Mouse (Mus musculus) kidney, adult 11 months (tissue): ENCODE measurements around the gene Mamdc4.

Experiments used
- DNase-seq: peaks from one replicate; pipeline ENCODE4 v3.0.0; 2022

Gene Mamdc4

DNA sequence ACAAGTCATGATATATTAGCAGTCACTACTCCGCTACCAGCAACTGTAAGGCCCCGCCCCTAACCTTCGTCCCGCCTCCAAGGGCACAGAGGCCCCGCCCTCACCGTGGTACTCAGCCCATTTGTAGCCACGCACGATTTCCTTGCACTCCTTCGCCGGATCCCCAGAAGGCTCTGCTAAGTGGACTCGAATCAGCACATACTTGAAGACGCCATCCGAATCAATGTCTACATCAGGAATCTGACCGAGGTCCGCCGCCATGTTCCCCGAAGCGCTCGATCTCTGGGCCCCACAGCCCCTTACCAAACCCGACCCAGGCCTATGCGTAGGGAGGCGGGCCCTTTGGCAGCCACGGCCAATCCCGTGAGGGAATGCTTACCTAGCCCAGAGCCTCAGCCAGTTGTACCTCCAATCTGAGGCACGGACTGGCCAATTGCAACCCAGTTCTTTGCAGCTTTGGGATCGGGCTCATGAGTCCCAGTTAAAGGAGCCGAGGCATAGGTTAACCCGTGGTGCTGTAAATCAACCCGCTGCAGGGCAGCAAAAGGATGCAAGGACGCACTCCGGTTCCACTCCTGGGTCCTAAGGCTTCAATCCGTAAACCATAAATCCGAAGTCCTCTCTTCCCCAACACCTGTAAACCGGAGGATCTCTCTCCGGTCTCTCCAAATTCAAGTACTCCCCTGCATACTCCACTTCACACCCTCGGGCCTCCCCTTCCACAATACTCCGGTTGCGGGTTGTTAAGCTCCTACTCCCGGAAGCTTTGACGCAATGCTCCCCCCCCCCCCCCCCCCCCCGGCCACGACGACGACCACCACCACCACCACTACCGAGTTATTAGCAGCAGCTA lies at the start of gene Mamdc4, which contains the start of gene Phpt1:
Gene Mamdc4 (minus strand): TSS at position 267 of the 853 bp plus-strand sequence.
Gene Phpt1 (minus strand): TSS at position 646 of the 853 bp plus-strand sequence.
- peak; percentile 99 for DNase-seq

DNA sequence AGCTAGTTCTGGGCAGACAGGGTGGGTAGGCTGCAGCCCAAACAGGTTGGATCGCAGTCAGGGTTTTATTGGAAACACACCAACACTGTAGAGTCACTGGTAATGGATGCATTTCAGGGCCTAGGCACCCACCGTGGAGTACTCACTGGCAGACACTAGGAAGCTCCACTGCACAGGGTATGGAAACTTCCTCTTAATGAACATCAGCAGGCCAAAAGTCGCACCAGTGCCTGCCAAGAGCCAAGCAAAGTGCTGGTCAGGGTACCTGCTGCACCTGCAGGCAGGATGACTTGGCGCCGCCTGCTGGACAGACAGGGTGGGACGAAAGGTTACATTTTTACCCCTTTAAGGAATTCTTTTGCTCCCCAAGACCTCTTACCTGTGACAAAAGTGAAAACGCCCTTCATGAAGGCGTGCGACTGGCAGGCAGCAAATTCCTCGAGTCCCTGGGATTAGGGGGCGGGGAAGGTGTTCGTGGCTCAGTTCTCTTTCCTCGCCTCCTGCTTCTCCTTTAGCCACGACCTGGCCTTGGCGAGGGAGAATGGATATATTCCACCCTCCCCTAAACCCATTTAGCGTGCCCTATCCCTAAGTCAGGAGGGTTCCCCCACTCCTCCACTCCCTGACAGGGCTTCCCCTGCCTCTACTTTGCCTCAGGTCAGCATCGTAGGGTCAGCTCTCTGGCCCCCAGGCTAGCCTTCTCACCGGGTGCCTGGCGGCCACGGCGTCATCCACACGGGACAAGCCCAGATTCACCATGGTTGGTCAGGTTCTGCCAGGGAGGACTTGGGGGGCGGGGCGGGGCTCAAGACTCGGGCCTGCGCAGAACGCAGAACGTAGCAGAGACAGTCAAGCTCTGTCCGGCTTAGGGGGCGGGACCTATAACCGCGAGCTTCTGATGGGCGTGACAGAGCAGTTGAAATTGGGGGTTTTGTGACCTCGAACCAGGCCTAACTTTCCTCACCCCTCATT lies 46.9 kb upstream of the Mamdc4 start, which contains the start of gene Tmem141:
Gene Tmem141 (minus strand): TSS at position 777 of the 972 bp plus-strand sequence.
- peak; percentile 91 for DNase-seq

DNA sequence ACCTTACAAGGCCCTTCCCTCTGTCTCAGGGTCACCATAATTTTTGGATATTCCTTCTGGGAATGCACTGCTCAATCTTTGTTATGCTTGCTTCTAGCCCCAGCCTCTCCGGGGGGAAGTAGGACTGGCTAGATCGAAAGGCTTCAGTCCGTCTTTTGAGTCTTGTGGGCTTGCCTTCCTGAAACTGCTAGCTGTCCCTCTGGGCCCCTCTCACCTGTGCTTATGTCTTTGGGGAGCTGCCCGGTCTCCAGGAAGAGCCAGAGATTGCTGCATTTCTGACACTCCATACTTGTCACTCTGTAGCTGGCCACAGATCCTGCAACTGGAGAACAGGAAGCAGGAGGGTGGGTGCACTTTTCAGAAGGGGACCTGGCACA lies 46.2 kb upstream of the Mamdc4 start:
- no peak for DNase-seq

DNA sequence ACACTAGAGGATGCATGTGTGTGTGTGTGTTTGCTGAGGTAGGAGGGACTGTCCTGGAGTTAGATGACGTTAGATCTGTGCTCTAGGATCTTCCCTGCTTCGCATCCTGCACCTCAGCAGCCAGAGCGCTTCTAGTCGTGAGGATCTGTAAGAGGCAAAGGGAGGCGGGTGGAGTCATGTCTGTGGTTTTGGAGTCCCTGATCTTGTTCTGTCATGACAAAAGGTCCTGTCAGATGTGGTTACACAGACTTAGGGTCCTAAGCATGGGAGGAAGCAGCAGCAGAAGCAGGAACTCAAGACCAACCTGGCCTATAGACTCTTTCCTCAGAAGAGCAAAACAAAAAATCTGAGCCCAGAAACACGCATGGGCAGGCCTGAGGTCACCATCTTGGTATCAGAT lies 45.7 kb upstream of the Mamdc4 start:
- DNase-seq = no peak

DNA sequence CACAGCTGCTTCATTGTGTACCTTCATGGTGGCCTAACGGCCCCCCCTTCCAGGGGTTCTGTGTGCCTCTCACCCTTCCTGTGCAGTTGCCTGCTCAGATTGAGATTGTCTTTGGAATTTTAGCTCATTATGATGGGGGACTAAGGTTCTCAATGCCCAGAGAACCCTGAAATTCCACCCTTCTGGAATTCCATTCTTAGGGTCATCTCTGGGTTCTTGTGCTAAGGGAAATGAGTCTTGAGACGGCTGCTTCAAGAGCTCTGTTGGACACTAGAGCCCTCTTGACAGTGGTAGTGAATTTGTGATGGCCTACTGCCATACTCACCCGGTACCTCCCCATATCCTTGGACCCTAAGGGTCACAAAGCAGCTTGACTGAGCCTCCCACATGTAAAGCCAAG lies 42.9 kb upstream of the Mamdc4 start, which contains the start of gene Ccdc183:
Gene Ccdc183 (minus strand): TSS at position 101 of the 400 bp plus-strand sequence.
- no peak for DNase-seq

DNA sequence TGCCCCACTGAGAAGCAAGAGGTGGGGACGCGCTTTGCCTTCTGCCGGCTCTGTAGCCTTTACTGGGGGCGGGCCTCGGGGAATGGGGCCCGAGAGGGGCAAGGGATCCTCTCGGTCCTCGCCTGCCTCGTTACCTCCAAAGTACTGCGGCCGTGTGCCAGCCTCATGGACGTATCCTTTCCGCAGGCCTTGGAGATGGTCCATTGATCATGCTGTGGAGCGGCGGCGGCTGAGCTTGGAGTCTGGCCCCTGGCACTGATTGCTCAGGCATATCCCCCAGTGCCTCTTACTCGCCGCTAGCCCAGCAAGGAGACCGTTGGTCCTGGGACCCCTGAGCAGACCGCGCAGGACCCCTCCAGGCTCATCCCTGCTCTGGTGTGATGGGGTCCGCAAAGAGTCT lies 41.8 kb upstream of the Mamdc4 start:
- no peak for DNase-seq

DNA sequence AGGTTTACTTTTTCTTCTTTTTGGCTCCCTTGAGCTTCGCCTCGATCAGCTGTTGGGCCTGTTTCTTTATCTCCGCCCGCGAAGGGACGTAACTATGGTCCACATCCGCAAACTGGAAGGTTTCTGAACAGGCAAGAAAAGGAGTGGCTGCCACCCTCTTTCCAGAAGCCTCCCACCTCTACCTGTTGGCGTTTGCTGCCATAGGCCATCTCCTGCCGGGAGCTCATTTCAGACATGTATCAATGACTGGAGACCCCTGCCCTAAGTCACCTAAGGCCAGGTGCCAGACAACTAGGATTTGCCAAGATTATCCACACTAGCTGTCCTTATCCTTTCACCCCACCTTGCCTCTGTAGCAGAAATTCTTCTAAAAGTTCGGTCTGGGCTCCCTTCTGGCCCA lies 34.0 kb upstream of the Mamdc4 start:
- no peak for DNase-seq

DNA sequence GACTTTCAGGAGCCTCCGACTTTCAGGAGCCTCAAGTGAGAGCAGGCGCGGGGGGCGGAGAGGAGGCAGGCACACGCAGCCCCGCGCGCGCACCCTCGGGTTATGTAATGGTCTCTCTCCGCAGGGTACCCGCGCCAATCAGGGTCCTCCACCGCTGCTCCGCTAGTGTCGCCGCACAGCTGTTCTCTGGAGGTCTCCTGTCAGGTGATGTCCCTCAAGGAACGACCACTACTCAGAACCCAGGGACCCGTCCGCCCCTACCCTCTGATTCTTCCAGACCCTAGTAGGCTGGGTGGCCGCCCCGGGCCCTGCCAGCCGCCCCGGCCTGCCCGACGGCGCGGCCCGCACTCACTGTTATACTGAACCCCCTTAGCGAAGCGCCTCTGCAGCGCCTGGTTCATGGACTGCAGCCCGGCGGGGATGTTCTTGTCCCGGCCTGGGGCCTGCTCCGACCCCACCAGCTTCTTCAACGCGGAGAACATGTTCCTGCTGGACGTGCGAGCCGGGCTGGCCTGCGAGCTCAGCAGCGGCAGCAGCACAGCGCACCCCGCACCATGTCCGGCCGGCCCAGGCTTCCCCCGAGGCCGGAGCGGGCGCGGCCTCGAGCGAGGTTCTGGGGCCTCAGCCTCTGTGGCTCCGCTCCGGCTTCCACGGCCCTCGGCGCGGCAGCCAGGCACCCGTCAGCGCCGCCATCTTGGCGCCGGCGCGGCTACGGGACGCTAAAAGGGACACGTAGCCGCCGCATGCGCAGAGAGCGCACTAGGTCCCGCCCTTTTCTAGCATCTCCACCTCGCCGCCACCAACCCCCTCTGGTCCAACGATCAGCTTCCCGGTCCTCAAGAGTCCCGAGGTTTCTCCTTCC lies 33.3 kb upstream of the Mamdc4 start, which contains the start of gene Rabl6:
Gene Rabl6 (minus strand): TSS at position 761 of the 862 bp plus-strand sequence.
- DNase-seq = peak; percentile 85

DNA sequence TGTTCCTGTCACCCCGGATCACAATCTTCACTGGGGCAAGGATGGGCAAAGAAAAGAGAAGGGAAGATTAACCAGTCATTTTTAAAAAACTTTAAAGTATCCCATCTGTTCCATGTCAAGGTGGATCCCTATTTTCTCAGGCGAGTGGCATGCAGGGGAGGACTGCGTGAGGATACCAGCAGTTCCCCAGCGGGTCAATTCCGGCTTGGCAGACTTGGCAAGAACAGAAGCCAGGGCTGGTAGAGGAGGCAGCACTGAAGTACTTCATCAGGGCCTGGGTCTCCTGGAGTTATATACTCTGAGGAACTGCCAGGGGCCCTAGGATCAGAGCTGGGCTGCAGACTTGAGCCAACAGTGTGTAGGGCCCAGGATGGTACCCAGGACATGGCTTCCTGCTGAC lies 27.9 kb upstream of the Mamdc4 start:
- no peak for DNase-seq

DNA sequence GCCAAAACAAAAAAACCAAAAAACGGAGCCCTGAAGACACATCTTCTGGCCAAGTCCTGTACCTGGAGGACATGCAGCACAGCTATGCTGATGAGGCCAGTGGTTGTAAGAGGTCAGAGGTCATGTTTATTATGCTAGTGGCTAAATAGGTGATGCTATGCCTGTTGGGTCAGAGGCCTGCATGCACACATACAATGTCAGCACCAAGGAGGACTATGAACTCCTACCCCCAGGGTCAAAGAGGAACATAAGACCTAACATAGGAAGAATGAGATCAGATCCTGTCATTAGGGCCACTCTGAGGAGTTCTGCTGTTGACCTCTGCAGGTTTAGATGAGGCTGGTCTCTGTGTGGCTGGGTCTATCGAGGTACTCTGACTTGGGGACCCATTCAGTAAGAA lies 25.4 kb upstream of the Mamdc4 start:
- no peak for DNase-seq

DNA sequence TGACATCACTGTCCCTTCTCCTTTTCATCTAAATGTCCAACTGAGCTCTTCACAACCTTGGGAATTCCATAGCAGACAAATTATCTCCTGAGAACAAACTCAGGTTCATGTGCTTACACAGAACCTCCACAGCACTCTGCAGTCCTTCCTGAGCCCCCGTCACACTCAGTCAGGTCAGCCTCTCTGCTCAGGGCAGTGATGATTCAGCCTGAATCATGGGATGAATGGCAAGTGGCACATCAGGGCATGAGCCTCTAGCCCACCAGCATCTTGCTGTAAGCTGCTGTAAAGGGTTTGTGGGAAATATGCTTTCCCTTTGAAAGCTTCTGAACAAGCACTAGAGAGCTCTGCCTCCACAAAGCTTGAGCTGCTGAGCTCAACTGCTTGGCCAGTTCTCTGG lies 24.1 kb upstream of the Mamdc4 start:
- no peak for DNase-seq

DNA sequence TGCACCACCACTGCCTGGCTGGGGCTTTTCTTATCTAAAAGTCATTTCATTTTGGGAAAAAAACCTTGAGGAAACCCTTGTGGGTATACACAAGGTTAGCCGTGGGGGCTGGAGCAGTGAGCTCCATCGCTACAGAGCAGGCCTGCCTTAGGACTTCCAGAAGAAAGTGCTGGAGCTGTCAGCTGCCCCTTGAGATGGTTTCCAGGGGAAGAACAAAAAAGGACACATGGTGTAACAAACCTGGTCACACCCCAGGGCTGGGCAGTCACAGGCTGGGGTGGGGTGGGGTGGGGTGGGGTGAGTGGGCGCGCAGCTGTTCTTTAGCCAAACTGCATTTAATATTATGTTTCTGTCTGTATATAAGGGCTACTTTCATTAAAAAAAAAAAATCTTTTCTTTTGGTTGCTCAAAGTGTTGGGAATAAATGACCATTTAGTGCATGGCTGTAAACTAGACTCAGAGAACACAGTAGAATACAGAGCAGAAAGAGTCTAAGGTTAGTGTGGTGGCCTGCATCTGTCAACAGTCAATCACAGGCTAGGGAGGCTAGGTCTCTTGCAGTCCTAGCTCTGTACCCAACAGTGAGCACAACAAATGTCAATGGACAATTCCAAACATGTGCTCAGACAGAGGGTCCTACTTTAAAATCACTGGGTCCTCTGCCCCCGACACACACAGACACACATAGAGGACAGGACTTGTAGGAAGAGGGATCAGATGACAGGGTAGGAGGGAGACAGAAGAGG lies 22.3 kb upstream of the Mamdc4 start:
- no peak for DNase-seq

DNA sequence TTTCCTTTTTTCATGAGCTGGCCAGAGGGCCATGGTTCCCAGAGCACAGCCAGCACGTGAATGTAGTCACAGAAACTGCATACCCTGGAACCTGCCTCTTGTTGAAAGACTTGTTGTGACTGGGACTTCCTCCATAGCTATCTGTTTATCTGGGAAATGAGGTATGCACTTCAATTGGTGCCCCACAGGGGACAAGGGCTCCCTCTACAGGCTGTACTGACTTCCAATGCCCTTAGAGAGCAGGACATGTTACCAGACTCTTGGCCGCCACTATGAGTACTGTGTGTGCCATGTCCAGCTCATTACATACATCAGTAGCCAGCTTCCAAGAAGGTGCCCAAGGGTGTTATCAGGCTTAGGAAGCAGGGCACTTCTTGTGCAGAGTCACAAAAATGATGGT lies 17.2 kb upstream of the Mamdc4 start:
- no peak for DNase-seq

DNA sequence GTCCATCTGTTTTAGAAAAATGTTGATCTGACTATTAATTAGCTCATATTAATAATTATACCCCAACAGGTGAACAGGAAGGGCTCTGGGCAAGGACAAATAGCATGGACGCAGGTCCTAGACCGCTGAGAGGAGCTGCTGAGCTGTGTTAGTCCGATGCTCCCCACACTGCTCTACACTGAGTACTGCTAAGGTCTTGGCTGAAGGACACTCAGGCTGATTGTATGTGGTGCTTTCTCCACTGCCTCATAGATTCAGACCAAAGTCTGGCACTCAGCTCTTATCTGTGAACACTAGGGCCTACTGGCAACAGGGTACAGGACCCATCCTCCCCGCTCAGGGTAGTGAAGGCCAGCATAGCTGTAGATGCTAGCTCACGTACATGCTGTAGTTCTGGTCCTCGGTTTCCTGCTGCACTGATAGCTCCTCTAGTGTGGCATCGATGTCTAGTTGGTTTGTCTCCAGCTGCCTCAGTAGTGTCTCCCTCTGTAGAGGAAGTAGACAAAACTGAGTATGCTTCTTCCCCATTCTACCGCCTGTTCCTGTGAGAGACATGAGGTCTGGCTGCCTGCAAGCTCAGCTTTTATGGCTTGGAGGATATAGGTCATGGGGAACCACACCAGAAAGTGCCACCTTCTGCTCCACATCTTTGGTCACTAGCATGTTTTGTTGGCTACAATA lies 13.7 kb upstream of the Mamdc4 start:
- DNase-seq = no peak

DNA sequence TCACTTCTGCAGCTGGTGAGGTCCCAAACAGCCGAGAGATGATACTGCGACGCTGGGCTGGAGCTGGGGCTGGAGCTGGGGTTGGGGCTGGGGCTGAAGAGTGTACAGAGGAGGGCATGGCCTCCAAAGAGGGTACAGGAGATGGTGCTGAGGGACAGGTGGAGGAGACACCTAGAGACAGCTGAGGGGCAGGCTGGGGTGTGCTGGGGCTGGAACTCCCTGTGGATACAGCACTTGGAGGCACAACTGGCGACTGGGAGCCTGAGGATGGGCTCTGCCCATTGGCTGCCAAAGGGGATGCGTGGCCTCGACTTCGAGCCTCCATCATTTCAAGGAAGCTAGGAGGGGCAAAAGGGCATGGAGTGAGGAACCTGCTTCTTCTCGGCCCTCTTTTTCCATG lies 12.6 kb upstream of the Mamdc4 start:
- no peak for DNase-seq

DNA sequence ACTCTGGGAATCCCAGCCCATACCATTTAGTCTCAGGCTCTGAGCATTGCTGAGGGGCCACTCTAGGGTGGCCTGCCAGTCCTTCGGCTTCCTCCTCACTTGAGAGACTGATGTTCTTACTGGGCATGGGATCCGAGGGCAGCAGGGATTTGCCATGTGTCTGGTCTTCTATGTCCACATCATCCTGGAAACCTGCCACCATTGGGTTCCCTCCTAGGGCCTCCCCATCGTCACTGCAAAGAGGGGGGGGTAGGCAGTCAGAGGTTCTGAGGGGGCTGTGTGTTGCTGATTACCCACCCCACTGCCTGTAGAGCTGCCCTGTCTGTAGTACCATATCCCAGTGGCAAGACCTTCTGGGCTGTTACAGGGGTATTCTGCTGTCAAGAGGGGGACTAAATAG lies 11.0 kb upstream of the Mamdc4 start:
- no peak for DNase-seq

DNA sequence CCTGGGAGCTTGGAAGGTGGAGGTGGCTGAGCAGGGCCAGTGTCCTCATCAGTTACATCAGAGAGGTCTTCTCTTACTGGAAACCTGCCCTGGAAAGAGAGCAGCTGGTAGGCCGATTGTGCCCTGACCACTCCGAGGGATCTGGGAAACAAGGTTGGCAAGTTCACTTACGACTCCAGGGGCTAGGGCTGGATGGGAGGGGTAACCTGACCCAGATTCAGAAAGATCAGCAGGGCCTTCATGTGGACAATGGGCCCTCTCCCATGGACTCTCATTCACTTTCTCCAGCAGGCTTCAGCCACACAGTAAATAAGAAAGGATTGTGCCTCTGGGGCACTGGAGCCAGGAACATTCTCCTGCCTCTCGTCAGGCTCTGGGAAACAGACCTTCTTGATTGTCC lies 10.2 kb upstream of the Mamdc4 start:
- DNase-seq = no peak

DNA sequence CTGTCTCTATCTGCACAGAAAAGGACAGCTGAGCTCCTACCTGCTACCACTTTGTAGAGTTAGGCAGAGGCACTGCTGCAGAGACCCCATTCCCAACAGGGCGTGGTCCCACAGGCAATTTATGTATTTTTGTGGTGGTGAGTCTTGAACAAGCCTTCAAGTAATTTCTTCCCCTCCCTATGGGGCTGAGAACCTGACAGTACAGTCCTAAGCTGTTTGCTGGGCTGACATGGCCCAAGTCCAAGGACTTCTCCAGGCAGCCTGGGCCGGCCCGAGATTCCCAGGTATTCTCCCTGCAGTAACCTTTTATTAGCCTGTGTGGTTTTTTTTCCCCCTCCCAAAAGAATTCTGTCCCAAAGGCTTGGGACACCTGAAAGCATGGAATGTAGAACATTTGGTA lies 9.5 kb upstream of the Mamdc4 start:
- DNase-seq = no peak

DNA sequence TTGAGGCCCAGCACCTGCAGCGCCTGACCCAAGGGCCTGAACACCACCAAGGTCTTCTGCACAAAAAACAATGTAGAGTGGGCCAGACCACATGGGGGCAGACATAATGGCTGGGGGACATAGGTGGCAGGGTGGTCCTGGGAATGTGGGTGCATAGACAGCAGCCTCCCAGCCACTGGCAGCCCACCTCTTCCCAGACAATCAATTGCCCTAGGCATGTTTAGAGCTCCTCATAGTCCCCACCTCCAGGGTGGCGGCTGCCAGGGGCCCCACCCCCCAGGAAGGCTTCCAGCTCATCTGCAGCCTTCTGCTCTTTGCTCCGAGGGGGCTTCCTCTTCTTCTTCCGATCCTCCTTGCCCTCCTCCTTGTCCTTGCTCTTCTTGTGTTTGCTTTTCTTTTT lies 8.9 kb upstream of the Mamdc4 start:
- DNase-seq = no peak

DNA sequence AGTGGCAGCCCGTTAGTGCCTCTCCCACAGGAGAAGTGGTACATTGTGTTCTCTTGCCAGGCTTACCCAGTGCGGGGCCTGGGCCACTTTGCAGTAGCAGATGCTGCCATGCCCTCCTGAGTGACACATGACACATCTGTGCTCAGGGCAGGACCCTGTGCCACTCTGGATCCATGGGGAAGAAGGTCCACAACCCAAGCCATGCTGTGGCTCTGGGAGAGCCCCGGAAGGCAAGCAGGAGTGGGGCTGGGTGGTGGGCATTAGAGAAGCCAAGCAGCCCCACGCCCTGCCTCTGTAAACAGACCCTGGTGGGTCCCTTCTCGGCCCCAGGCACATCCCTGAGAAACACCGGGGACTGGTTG lies 8.5 kb upstream of the Mamdc4 start:
- no peak for DNase-seq

DNA sequence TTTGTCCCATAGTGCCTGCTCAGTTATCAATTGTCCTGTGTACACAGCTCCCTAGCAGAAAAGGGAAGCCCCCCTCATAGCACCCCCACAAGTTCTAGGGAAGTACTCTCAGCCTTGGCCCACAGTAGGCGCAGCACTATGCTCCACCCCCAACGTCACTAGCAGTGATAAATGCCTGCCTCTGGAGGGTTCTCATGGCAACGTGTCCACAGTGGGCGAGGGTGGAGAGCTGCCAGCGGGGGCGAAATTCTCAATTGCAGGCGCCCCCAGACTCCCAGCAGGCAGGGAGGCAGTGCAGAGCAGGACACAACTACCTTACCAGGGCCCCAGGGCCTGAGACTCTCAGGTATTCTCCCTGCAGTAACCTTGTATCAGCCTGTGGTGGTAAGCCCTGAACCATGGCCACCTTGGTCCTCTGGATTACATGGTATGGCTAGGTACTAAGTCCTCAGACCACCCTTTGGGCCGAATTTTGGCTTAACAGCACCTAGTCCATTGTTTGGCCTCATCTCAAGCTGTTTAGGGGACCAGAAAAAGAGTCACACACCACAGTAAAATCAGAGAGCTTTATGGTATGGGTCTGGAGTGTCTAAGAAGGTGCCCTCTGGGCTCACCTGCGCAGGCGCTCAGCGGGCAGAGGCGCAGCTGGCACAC lies 7.9 kb upstream of the Mamdc4 start:
- DNase-seq = no peak
